Mouse (Mus musculus): ENCODE measurements around the gene Gm10118. TPM values are rescaled to one million over a fixed set of nuclear protein-coding genes. Genes with fewer than 3 reads are reported as not detected.

The Gm10118 gene
- polyA plus RNA-seq, 1 experiment from 2014 or later, result 2.1 TPM

DNA sequence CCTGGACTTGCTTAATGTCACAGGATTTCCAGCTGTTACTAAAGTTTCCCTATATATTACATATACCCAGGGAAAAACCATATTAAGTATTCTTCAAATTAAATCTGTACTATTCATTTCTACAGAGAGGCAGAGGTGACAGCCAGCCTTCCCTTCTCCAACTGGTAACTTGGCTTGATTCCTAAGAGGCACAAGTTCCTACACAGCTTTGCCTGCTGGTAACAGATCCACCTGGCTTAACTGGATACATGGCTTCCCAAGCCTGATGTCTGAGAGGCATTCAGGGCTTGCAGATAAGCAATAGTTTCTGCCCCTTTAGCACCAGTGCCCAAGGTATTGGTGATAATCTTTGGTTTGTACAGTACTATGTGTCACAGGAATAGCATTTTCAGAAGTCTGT, 27.3 kb downstream of the Gm10118 start:
- H3K4me2 ChIP-seq (ENCODE audit: low read length), result no peak overlapping the region
- DNase-seq, result no peak
- H3K4me1 ChIP-seq (ENCODE audit: control insufficient read depth, insufficient read depth, low read length), result no peaks in the 10 kb centered on the region
- ATAC-seq (ENCODE audit: low FRiP score, low TSS enrichment), result no peak
- no peaks in the 10 kb centered on the region for H3K9me3 ChIP-seq (ENCODE audit: control insufficient read depth, low read length)
- no peak overlapping the region for H3K9ac ChIP-seq (replicated peaks; ENCODE audit: low read length)
- no peaks in the 10 kb centered on the region for H3K27me3 ChIP-seq (ENCODE audit: control insufficient read depth, insufficient read depth, low read length)
- no peak overlapping the region for H3K4me3 ChIP-seq (replicated peaks; ENCODE audit: low read depth, low read length)
- H3K27ac ChIP-seq (replicated peaks; ENCODE audit: low read depth, low read length), result no peak overlapping the region
- no peaks in the 10 kb centered on the region for H3K36me3 ChIP-seq (ENCODE audit: control insufficient read depth, insufficient read depth, low read length)

DNA sequence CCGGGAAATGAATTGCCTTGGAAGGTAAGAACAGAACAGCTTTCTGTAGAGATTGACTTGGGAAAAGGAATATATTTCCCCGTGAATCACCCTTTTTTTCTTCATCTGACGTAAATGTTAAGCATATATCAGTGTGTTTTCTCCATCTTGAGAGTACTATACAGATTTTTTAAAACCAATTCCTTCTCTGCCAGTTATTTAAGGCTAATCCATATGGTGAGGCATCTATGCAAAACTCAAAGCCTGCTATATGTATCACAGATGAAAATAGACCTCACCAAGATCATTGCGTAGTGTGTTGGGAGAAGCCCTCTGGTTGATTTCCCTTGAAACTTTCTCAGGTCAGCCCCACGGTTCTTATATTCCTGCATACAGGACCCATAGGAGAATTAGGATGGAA, 32.6 kb downstream of the Gm10118 start:
- H3K27me3 ChIP-seq (ENCODE audit: control insufficient read depth, insufficient read depth, low read length), result no peaks in the 10 kb centered on the region
- no peaks in the 10 kb centered on the region for H3K36me3 ChIP-seq (ENCODE audit: control insufficient read depth, insufficient read depth, low read length)
- no peak for ATAC-seq (ENCODE audit: low FRiP score, low TSS enrichment)
- H3K27ac ChIP-seq (replicated peaks; ENCODE audit: low read depth, low read length), result no peak overlapping the region
- 91% methylated on average over 5 of the region's 5 CpGs for WGBS
- H3K4me1 ChIP-seq (ENCODE audit: control insufficient read depth, insufficient read depth, low read length), result no peaks in the 10 kb centered on the region
- H3K9me3 ChIP-seq (ENCODE audit: control insufficient read depth, low read length), result no peaks in the 10 kb centered on the region
- DNase-seq, result no peak
- H3K9ac ChIP-seq (replicated peaks; ENCODE audit: low read length), result no peak overlapping the region
- H3K4me2 ChIP-seq (ENCODE audit: low read length), result no peak overlapping the region
- no peak overlapping the region for H3K4me3 ChIP-seq (replicated peaks; ENCODE audit: low read depth, low read length)

- Histone ChIP-seq H3K4me2 (ENCODE audit: low read length) (no peak overlapping the region), H3K27me3 (ENCODE audit: control insufficient read depth, insufficient read depth, low read length) (no peaks in the 10 kb centered on the region), H3K36me3 (ENCODE audit: control insufficient read depth, insufficient read depth, low read length) (no peaks in the 10 kb centered on the region), H3K4me1 (ENCODE audit: control insufficient read depth, insufficient read depth, low read length) (no peaks in the 10 kb centered on the region), H3K9me3 (ENCODE audit: control insufficient read depth, low read length) (no peaks in the 10 kb centered on the region), H3K27ac (replicated peaks; ENCODE audit: low read depth, low read length) (no peak overlapping the region), H3K9ac (replicated peaks; ENCODE audit: low read length) (no peak overlapping the region), H3K4me3 (replicated peaks; ENCODE audit: low read depth, low read length) (no peak overlapping the region)
- no peak for DNase-seq
- ATAC-seq (ENCODE audit: low FRiP score, low TSS enrichment), result no peak
- 89% methylated on average over 23 of the region's 23 CpGs for WGBS
Observed at GRCm38 (mm10) chr10:63886449-63887088, 40.7 kb downstream of the Gm10118 start.

GRCm38 (mm10) chr10:63880462-63880903, 46.8 kb downstream of the Gm10118 start:
- Histone ChIP-seq H3K9ac (replicated peaks; ENCODE audit: low read length) (no peak overlapping the region), H3K27ac (replicated peaks; ENCODE audit: low read depth, low read length) (no peak overlapping the region), H3K36me3 (ENCODE audit: control insufficient read depth, insufficient read depth, low read length) (no peaks in the 10 kb centered on the region), H3K4me1 (ENCODE audit: control insufficient read depth, insufficient read depth, low read length) (no peaks in the 10 kb centered on the region), H3K9me3 (ENCODE audit: control insufficient read depth, low read length) (no peaks in the 10 kb centered on the region), H3K4me2 (ENCODE audit: low read length) (no peak overlapping the region), H3K27me3 (ENCODE audit: control insufficient read depth, insufficient read depth, low read length) (no peaks in the 10 kb centered on the region), H3K4me3 (replicated peaks; ENCODE audit: low read depth, low read length) (no peak overlapping the region)
- WGBS, result 70% methylated on average over 5 of the region's 5 CpGs
- ATAC-seq (ENCODE audit: low FRiP score, low TSS enrichment) (no peak), DNase-seq (peak; percentile 2)

Other genes with a start within 250 kb of the Gm10118 start
- 27.2 and 27.7 TPM in 2 replicates for gene Lrrtm3, start 162.8 kb upstream of the Gm10118 start, polyA plus RNA-seq (2014; fragmentation: Nextera tagmentation; extraction: Ambion mirVana)